8 mouse cellular contexts compared by ENCODE assay signal in genomic region chr2:92599487-92600347, GRCm38 (mm10). TPM values are rescaled to one million over a fixed set of nuclear protein-coding genes. Genes with fewer than 3 reads are reported as not detected.
A peak's percentile ranks its signal among the peaks of the same experiment; 100 is the strongest.
DNase-seq lines count a peak whose midpoint lies in the region; ATAC-seq and TF ChIP-seq lines count a peak whose summit lies in the region.

Chst1 (plus strand) TSS chr2:92599707.

- WGBS in cerebellum, adult 2 months: under 1% methylated on average over 47 of the region's 82 CpGs
- WGBS in intestine, postnatal 0 days: 0% methylated on average over 58 of the region's 82 CpGs
- under 1% methylated on average over 56 of the region's 82 CpGs for WGBS in liver, embryonic 13.5 days (ENCODE audit: insufficient replicate concordance)
- under 1% methylated on average over 57 of the region's 82 CpGs for WGBS in olfactory bulb, adult 2 months

- peak within 1 kb of the TSS; percentile 82 for H3K4me2 ChIP-seq in intestine, postnatal 0 days (replicated peaks; ENCODE audit: low read depth)
- H3K4me2 ChIP-seq in liver, embryonic 13.5 days: peak within 1 kb of the TSS; percentile 68

- no peaks in the 10 kb centered on the region; the same call in 1 of the 2 replicates for H3K27me3 ChIP-seq in cerebellum, adult 2 months (ENCODE audit: control insufficient read depth, insufficient read depth, low read length)
- H3K27me3 ChIP-seq in intestine, postnatal 0 days (replicated peaks; ENCODE audit: control insufficient read depth, insufficient read depth, low read length): peaks cover 39% of the 10 kb centered on the region
- peaks cover 82% of the 10 kb centered on the region for H3K27me3 ChIP-seq in liver, embryonic 13.5 days

- H3K4me1 ChIP-seq in cerebellum, adult 2 months (ENCODE audit: control insufficient read depth, insufficient read depth, low read length): no peaks in the 10 kb centered on the region
- no peaks in the 10 kb centered on the region for H3K4me1 ChIP-seq in intestine, postnatal 0 days (replicated peaks; ENCODE audit: control insufficient read depth, insufficient read depth, low read length)
- peaks cover 9% of the 10 kb centered on the region for H3K4me1 ChIP-seq in liver, embryonic 13.5 days (replicated peaks)
- H3K4me1 ChIP-seq in olfactory bulb, adult 2 months (ENCODE audit: control insufficient read depth, insufficient read depth, low read length): peaks cover 45% of the 10 kb centered on the region

- peak; percentile 38; the same call in 1 of the 2 replicates for ATAC-seq in intestine, postnatal 0 days
- ATAC-seq in liver, embryonic 13.5 days (ENCODE audit: low read depth): peak; percentile 38; the same call in 1 of the 2 replicates
- no peak for ATAC-seq in CD4-positive, CD25-positive, alpha-beta regulatory T cell, adult 4 months

- peak within 1 kb of the TSS; percentile 80; the same call in 1 of the 2 replicates for H3K27ac ChIP-seq in cerebellum, adult 2 months (ENCODE audit: insufficient read depth, low read length)
- no peak within 1 kb of the TSS for H3K27ac ChIP-seq in intestine, postnatal 0 days (ENCODE audit: low read depth, low read length)
- no peak within 1 kb of the TSS for H3K27ac ChIP-seq in liver, embryonic 13.5 days
- H3K27ac ChIP-seq in olfactory bulb, adult 2 months (ENCODE audit: insufficient read depth, low read depth, low read length): peak within 1 kb of the TSS; percentile 95

- peak within 1 kb of the TSS; percentile 99 for H3K4me3 ChIP-seq in cerebellum, adult 2 months (replicated peaks; ENCODE audit: insufficient read depth, low read depth, low read length)
- peak within 1 kb of the TSS; percentile 54 for H3K4me3 ChIP-seq in intestine, postnatal 0 days (ENCODE audit: low read depth, low read length)
- H3K4me3 ChIP-seq in liver, embryonic 13.5 days (replicated peaks): peak within 1 kb of the TSS; percentile 49
- H3K4me3 ChIP-seq in olfactory bulb, adult 2 months (ENCODE audit: insufficient read depth, low read depth, low read length): peak within 1 kb of the TSS; percentile 77

- H3K36me3 ChIP-seq in intestine, postnatal 0 days (ENCODE audit: control insufficient read depth, insufficient read depth): no peaks in the 10 kb centered on the region
- H3K36me3 ChIP-seq in liver, embryonic 13.5 days: no peaks in the 10 kb centered on the region

- H3K9ac ChIP-seq in intestine, postnatal 0 days (ENCODE audit: low read depth, low read length): peak within 1 kb of the TSS; percentile 48
- no peak within 1 kb of the TSS for H3K9ac ChIP-seq in liver, embryonic 13.5 days

- peak; percentile 29; the same call in 1 of the 2 replicates for TF ChIP-seq POLR2A in cerebellum, adult 2 months (IDR thresholded peaks at IDR 0.05; ENCODE audit: borderline replicate concordance, insufficient read depth, low read length)
- TF ChIP-seq POLR2A in olfactory bulb, adult 2 months (IDR thresholded peaks at IDR 0.05; ENCODE audit: insufficient read depth, low read depth, low read length): peak; percentile 60; the same call in 1 of the 2 replicates

- TF ChIP-seq CTCF in cerebellum, adult 2 months (IDR thresholded peaks at IDR 0.05; ENCODE audit: borderline replicate concordance, insufficient read depth, low read depth, low read length): no peak
- no peak for TF ChIP-seq CTCF in intestine, postnatal 0 days (IDR thresholded peaks at IDR 0.05; ENCODE audit: low read depth)
- no peak for TF ChIP-seq CTCF in olfactory bulb, adult 2 months (IDR thresholded peaks at IDR 0.05; ENCODE audit: insufficient read depth, low read depth, low read length)

- DNase-seq in layer of hippocampus, adult 8-10 months (ENCODE audit: low spot score in 2 of 2): peak in 1 of 2 experiments; percentile 40
- DNase-seq in layer of hippocampus, adult 9-11 months: no peak
- peak; percentile 43 to 58 for DNase-seq in cerebellum, adult 2 months
- no peak for DNase-seq in gonadal fat pad, adult 2 months (ENCODE audit: low read depth)
- no peak for DNase-seq in liver, embryonic 13.5 days

- no peaks in the 10 kb centered on the region for H3K9me3 ChIP-seq in intestine, postnatal 0 days (ENCODE audit: control insufficient read depth)
- H3K9me3 ChIP-seq in liver, embryonic 13.5 days (replicated peaks): no peaks in the 10 kb centered on the region

RNA-seq across cellular contexts. Expression of gene Chst1, which starts in this region (rescaled TPM):
- total RNA-seq in layer of hippocampus, adult 8-10 months (2022): 100 to 1,000 TPM; 258 to 295 (median 273) TPM
- 50.3 and 57.7 TPM in 2 replicates for polyA plus RNA-seq in cerebellum, adult 2 months (2012; rRNA removed)
- polyA plus RNA-seq in gonadal fat pad, adult 2 months (2012; rRNA removed): 43.6 and 77.9 TPM in 2 replicates
- polyA plus RNA-seq in intestine, postnatal 0 days (2015; fragmentation: Nextera tagmentation; extraction: Ambion mirVana): 2.2 and 2.3 TPM in 2 replicates
- 0.12 and 0.15 TPM in 2 replicates for polyA plus RNA-seq in liver, embryonic 13.5 days (2015; fragmentation: Nextera tagmentation; extraction: Ambion mirVana)
- not detected in 2 replicates for polyA plus RNA-seq in olfactory bulb, adult 2 months (2012; ENCODE audit: insufficient read depth, insufficient read length, low replicate concordance, missing spikeins)
- under 1 TPM in 1 of 2 experiments, not detected in 1; 0.27 TPM for polyA plus RNA-seq in CD4-positive, CD25-positive, alpha-beta regulatory T cell, adult 4 months (2017; shearing (Covaris generic))

Comparison
In these comparisons a context has a peak if more than half of its experiments do, and no peak if none do; other contexts are left out.
1. Peak in ATAC-seq, H3K4me3 ChIP-seq and H3K4me2 ChIP-seq in liver, embryonic 13.5 days; RNA of the gene not detected or under 1 TPM.
2. DNase-seq: peak in cerebellum, adult 2 months (2 of 2); none in layer of hippocampus, adult 9-11 months (single experiment), gonadal fat pad, adult 2 months (single experiment) and liver, embryonic 13.5 days (single experiment).
3. H3K27ac ChIP-seq: peak in cerebellum, adult 2 months (single experiment) and olfactory bulb, adult 2 months (single experiment); none in intestine, postnatal 0 days (single experiment) and liver, embryonic 13.5 days (single experiment).
4. H3K4me3 ChIP-seq: peak in every context shown above with its lines; median percentile 99 in cerebellum, adult 2 months; 77 in olfactory bulb, adult 2 months; 54 in intestine, postnatal 0 days; 49 in liver, embryonic 13.5 days.